Mouse (Mus musculus) liver, adult 2 months (tissue): ENCODE results near the gene Dpp10. TPM values are rescaled to one million over a fixed set of nuclear protein-coding genes. Genes with fewer than 3 reads are reported as not detected.

Experiments
- DNase-seq: peaks from one replicate; pipeline ENCODE4 v3.0.0-alpha.2; 2011; ENCODE audit warnings: low read depth, low spot score; ENCODE audit errors: extremely low read depth
- H3K27ac ChIP-seq: fragments of 200-500 bp; replicated peaks from 2 replicates; pipeline ENCODE4 v1.5.1; 2012; ENCODE audit warnings: low read depth, mild to moderate bottlenecking, control low read depth, inconsistent platforms, low read length; ENCODE audit not compliant: insufficient read depth
- H3K27me3 ChIP-seq: fragments of 200-500 bp; 2 replicates; pipeline ENCODE4 v1.6.1; 2012; ENCODE audit warnings: mild to moderate bottlenecking, moderate library complexity, low read length, inconsistent platforms; ENCODE audit not compliant: control insufficient read depth, insufficient read depth
- H3K36me3 ChIP-seq: fragments of 200-500 bp; 2 replicates; pipeline ENCODE4 v1.6.1; 2012; ENCODE audit warnings: low read length, inconsistent platforms; ENCODE audit not compliant: control insufficient read depth, insufficient read depth
- H3K4me1 ChIP-seq: fragments of 200-500 bp; 2 replicates; pipeline ENCODE4 v1.6.1; 2011; ENCODE audit warnings: low read length; ENCODE audit not compliant: control insufficient read depth, insufficient read depth
- H3K4me3 ChIP-seq: fragments of 200-500 bp; 2 replicates; pipeline ENCODE4 v1.5.1; 2011; ENCODE audit warnings: low read depth, mild to moderate bottlenecking, control low read depth, low read length, moderate library complexity; ENCODE audit not compliant: insufficient read depth
- H3K79me2 ChIP-seq: fragments of 200-500 bp; 2 replicates; pipeline ENCODE4 v1.6.1; 2012; ENCODE audit warnings: inconsistent platforms, mild to moderate bottlenecking, low read length, moderate library complexity; ENCODE audit not compliant: control insufficient read depth, insufficient read depth
- H3K9ac ChIP-seq: fragments of 200-500 bp; 2 replicates; pipeline ENCODE4 v1.6.1; 2012; ENCODE audit warnings: low read depth, mild to moderate bottlenecking, control low read depth, inconsistent platforms, low read length
- CTCF ChIP-seq: fragments of 200-500 bp; IDR thresholded peaks from 2 replicates; pipeline ENCODE4 v1.5.1; 2011; ENCODE audit warnings: low read depth, low read length, control low read depth
- POLR2A ChIP-seq: fragments of 200-500 bp; IDR thresholded peaks from 2 replicates; pipeline ENCODE4 v1.6.1; 2011; ENCODE audit warnings: low read length, control low read depth; ENCODE audit not compliant: insufficient read depth; ENCODE audit errors: extremely low read depth
- WGBS: fragments of 180-500 bp; shearing (Covaris S2); methylation state at CpG from one replicate; pipeline ENCODE4 v1.1.7; 2018; 5-methylcytosine and 5-hydroxymethylcytosine counted together
- polyA plus RNA-seq: library from polyadenylated mRNA; depleted of rRNA; stranded (reverse); fragments of >200 nt; gene quantifications from 2 replicates; pipeline ENCODE4 v1.2.3, GENCODE M21; 2012
- total RNA-seq: library from RNA; depleted of rRNA; stranded (reverse); fragments of >200 nt; gene quantifications from 2 replicates; pipeline ENCODE4 v1.2.3, GENCODE M21; 2014

The Dpp10 gene
- total and polyA plus RNA-seq, 2 experiments: not detected

GRCm38 (mm10) chr1:123887243-123887642 is 158.1 kb downstream of the Dpp10 start:
- Histone ChIP-seq H3K27ac (no peak overlapping the region), H3K27me3 (no peaks in the 10 kb centered on the region), H3K79me2 (no peaks in the 10 kb centered on the region), H3K9ac (no peak overlapping the region), H3K4me3 (no peak overlapping the region), H3K4me1 (no peaks in the 10 kb centered on the region), H3K36me3 (no peaks in the 10 kb centered on the region)
- no peak for DNase-seq
- TF ChIP-seq POLR2A (no peak), CTCF (no peak)
- WGBS: 46% methylated on average over 1 of the region's 1 CpGs

- no peaks in the 10 kb centered on the region for H3K79me2 ChIP-seq
- no peaks in the 10 kb centered on the region for H3K4me1 ChIP-seq
- no peaks in the 10 kb centered on the region for H3K27me3 ChIP-seq
- H3K36me3 ChIP-seq: no peaks in the 10 kb centered on the region
- no peak overlapping the region for H3K9ac ChIP-seq
- WGBS: 93% methylated on average over 3 of the region's 3 CpGs
- no peak for DNase-seq
- no peak for TF ChIP-seq POLR2A
- TF ChIP-seq CTCF: no peak
- H3K27ac ChIP-seq: no peak overlapping the region
- H3K4me3 ChIP-seq: no peak overlapping the region
Observed at GRCm38 (mm10) chr1:123846881-123847280, 198.5 kb downstream of the Dpp10 start.

DNA sequence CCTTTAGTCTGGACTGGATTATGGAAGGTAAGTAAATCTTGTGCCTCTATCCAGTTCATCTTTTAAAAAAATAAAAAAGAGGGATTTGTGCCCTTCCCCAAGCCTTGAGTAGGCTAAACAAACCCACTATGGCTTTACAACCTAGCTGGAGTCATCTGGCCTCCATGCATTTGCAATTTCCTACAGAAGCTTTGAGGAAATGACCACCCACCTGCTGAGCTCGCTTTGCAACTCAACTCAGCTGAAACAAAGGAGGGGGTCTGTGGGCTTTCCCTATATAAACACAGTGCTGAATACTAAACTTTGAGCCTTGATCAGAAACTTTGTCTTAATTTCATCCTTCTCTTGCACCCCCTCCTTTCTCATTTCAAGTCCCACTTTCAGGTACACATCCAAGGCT is 244.2 kb downstream of the Dpp10 start:
- DNase-seq: no peak
- Histone ChIP-seq H3K27ac (no peak overlapping the region), H3K9ac (no peak overlapping the region), H3K79me2 (no peaks in the 10 kb centered on the region), H3K4me1 (no peaks in the 10 kb centered on the region), H3K27me3 (no peaks in the 10 kb centered on the region), H3K4me3 (no peak overlapping the region), H3K36me3 (no peaks in the 10 kb centered on the region)
- TF ChIP-seq CTCF: no peak
- TF ChIP-seq POLR2A: no peak
- 23% methylated on average over 1 of the region's 1 CpGs for WGBS

DNA sequence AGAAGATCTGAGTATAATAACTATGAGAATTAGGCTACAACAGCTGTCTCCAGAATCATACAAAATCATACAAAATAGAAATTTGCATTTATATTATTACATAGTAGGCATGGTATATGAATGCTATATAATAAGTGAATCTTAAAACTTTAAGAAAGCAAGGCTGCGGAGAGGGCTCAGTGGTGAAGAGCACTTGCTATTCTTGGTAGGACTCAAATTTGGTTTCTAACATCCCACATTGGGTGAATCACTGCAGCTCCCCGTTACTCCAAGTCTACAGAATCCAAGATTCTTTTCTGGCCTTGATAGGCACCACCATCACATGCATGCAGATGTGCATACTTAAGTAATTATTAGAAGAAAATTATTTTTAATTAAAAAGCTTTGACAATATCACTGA is 279.8 kb downstream of the Dpp10 start:
- no peaks in the 10 kb centered on the region for H3K79me2 ChIP-seq
- H3K36me3 ChIP-seq: no peaks in the 10 kb centered on the region
- H3K27ac ChIP-seq: no peak overlapping the region
- no peaks in the 10 kb centered on the region for H3K4me1 ChIP-seq
- no peak overlapping the region for H3K9ac ChIP-seq
- DNase-seq: no peak
- 82% methylated on average over 2 of the region's 2 CpGs for WGBS
- H3K27me3 ChIP-seq: no peaks in the 10 kb centered on the region
- TF ChIP-seq CTCF (no peak), POLR2A (no peak)
- H3K4me3 ChIP-seq: no peak overlapping the region

- H3K36me3 ChIP-seq: no peaks in the 10 kb centered on the region
- no peak overlapping the region for H3K27ac ChIP-seq
- H3K4me1 ChIP-seq: no peaks in the 10 kb centered on the region
- DNase-seq: no peak
- no peak overlapping the region for H3K4me3 ChIP-seq
- no peak overlapping the region for H3K9ac ChIP-seq
- H3K27me3 ChIP-seq: no peaks in the 10 kb centered on the region
- TF ChIP-seq CTCF (no peak), POLR2A (no peak)
- WGBS: 82% methylated on average over 3 of the region's 3 CpGs
- H3K79me2 ChIP-seq: no peaks in the 10 kb centered on the region
Observed at GRCm38 (mm10) chr1:123762272-123762671, 283.1 kb downstream of the Dpp10 start.

GRCm38 (mm10) chr1:123756055-123756454 is 289.3 kb downstream of the Dpp10 start:
- Histone ChIP-seq H3K27me3 (no peaks in the 10 kb centered on the region), H3K9ac (no peak overlapping the region), H3K36me3 (no peaks in the 10 kb centered on the region), H3K4me3 (no peak overlapping the region), H3K79me2 (no peaks in the 10 kb centered on the region), H3K4me1 (no peaks in the 10 kb centered on the region), H3K27ac (no peak overlapping the region)
- no peak for TF ChIP-seq CTCF
- no peak for TF ChIP-seq POLR2A
- DNase-seq: no peak
